Mouse (Mus musculus) spleen, adult 2 months (tissue): ENCODE measurements at regions not wholly inside any gene's neighbourhood (a gene's known extent, or its start where the extent isn't known, plus 50 kb on each side); places are given as distances from the start of the nearest gene placed in this dataset.

Source experiments
- DNase-seq, 2 experiments: peaks; one replicate each; pipeline versions ENCODE4 v3.0.0 to v3.0.0-alpha.2; 2012 to 2021; ENCODE audit warnings: low spot score in 2 of 2, low read depth in 1 of 2
- H3K27ac ChIP-seq: fragments of 200-500 bp; 2 replicates; pipeline ENCODE4 v1.5.1; 2012; ENCODE audit warnings: low read length, inconsistent platforms; ENCODE audit not compliant: insufficient read depth
- H3K27me3 ChIP-seq: fragments of 200-500 bp; 2 replicates; pipeline ENCODE4 v1.6.1; 2012; ENCODE audit warnings: mild to moderate bottlenecking, moderate library complexity, low read length, inconsistent platforms; ENCODE audit not compliant: control insufficient read depth, insufficient read depth
- H3K36me3 ChIP-seq: fragments of 200-500 bp; 2 replicates; pipeline ENCODE4 v1.6.1; 2012; ENCODE audit warnings: mild to moderate bottlenecking, low read length, inconsistent platforms; ENCODE audit not compliant: control insufficient read depth, insufficient read depth
- H3K4me1 ChIP-seq: fragments of 200-500 bp; 2 replicates; pipeline ENCODE4 v1.6.1; 2011; ENCODE audit warnings: inconsistent platforms; ENCODE audit not compliant: control insufficient read depth, insufficient read depth, insufficient read length
- H3K4me3 ChIP-seq: fragments of 200-500 bp; 2 replicates; pipeline ENCODE4 v1.5.1; 2011; ENCODE audit warnings: mild to moderate bottlenecking, inconsistent platforms; ENCODE audit not compliant: insufficient read depth, insufficient read length; ENCODE audit errors: extremely low read depth
- CTCF ChIP-seq: fragments of 200-500 bp; IDR thresholded peaks from 2 replicates; pipeline ENCODE4 v1.5.1; 2011; ENCODE audit warnings: mild to moderate bottlenecking, inconsistent platforms; ENCODE audit not compliant: insufficient read depth, insufficient read length, insufficient replicate concordance; ENCODE audit errors: extremely low read depth
- POLR2A ChIP-seq: fragments of 200-500 bp; IDR thresholded peaks from 2 replicates; pipeline ENCODE4 v1.6.1; 2011; ENCODE audit warnings: low read depth, low read length, inconsistent platforms
- WGBS: fragments of 180-500 bp; shearing (Covaris S2); methylation state at CpG from one replicate; pipeline ENCODE4 v1.1.7; 2018; 5-methylcytosine and 5-hydroxymethylcytosine counted together

DNA sequence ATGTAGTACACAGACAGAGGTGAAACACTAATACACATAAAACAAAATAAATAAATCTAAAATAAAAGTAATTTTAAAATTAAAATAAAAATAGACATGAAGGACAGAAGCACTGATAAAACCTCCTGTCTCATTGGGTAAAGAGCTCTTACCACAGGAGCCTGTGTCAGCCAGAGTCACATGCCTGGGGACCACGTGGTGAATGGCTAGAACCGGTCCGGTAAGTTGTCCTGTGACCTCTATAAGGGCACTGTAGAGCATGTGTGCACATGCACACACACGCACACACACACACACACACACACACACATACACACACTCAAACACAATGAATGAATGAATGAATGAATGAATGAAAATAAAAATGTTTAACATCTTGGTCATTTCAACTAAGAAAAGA is 89.8 kb upstream of the Slc45a1 start:
- WGBS = 98% methylated on average over 4 of the region's 4 CpGs
- H3K4me1 ChIP-seq = no peaks in the 10 kb centered on the region
- no peak overlapping the region for H3K4me3 ChIP-seq
- no peak for DNase-seq
- no peaks in the 10 kb centered on the region for H3K36me3 ChIP-seq
- no peak overlapping the region for H3K27ac ChIP-seq
- TF ChIP-seq POLR2A (no peak), CTCF (no peak)
- no peaks in the 10 kb centered on the region for H3K27me3 ChIP-seq

DNA sequence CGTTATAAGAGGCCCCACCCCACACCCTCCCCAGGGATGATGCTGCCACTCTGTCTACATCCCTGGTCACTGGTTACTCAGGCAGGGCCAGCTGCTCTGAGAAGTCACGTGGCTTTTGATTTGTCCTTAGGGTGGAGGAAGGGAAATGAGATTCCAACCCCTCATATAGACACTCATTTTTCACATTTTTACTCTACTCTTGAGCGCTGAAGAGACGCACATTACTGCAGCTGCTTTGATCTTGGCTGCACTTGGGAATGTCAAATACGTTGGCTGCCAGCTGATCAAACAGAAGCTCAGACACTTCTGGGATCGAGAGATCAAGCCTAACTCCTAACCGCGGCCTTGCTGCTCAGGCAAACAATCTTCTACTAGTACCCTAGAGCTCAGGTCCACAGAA is 88.2 kb upstream of the Slc45a1 start:
- 85% methylated on average over 8 of the region's 8 CpGs for WGBS
- Histone ChIP-seq H3K4me1 (no peaks in the 10 kb centered on the region), H3K36me3 (no peaks in the 10 kb centered on the region), H3K27me3 (no peaks in the 10 kb centered on the region), H3K27ac (no peak overlapping the region), H3K4me3 (no peak overlapping the region)
- no peak for DNase-seq
- TF ChIP-seq POLR2A (no peak), CTCF (no peak)

DNA sequence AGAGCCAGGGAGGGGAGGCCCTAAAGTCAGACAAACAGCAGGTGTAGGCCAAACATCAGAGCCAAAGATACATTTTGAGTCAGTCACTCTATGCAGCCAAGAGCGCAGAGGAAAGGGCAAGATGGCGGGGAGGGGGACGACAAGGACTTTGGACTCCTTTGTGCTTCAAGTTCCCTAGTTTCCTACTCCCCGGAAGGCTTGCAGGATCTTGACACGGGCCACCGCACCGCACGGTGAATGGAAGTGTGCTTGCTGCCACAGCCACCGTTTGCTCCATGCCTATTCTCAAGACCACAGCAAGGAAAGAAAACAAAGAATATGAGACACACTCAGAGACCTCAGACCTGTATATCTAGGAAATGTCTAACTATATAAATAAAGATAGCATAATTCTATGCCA is 86.8 kb upstream of the Slc45a1 start:
- no peak overlapping the region for H3K4me3 ChIP-seq
- H3K4me1 ChIP-seq = no peaks in the 10 kb centered on the region
- 93% methylated on average over 9 of the region's 9 CpGs for WGBS
- no peak for DNase-seq
- H3K36me3 ChIP-seq = no peaks in the 10 kb centered on the region
- no peak overlapping the region for H3K27ac ChIP-seq
- H3K27me3 ChIP-seq = no peaks in the 10 kb centered on the region
- TF ChIP-seq POLR2A (no peak), CTCF (no peak)

GRCm38 (mm10) chr4:150730061-150730812 is 78.3 kb upstream of the Slc45a1 start:
- Histone ChIP-seq H3K36me3 (no peaks in the 10 kb centered on the region), H3K27ac (no peak overlapping the region), H3K4me3 (no peak overlapping the region), H3K27me3 (no peaks in the 10 kb centered on the region), H3K4me1 (peaks cover 3% of the 10 kb centered on the region; the same call in 1 of the 2 replicates)
- 4% methylated on average over 12 of the region's 12 CpGs for WGBS
- DNase-seq = no peak
- no peak for TF ChIP-seq CTCF
- TF ChIP-seq POLR2A = no peak

DNA sequence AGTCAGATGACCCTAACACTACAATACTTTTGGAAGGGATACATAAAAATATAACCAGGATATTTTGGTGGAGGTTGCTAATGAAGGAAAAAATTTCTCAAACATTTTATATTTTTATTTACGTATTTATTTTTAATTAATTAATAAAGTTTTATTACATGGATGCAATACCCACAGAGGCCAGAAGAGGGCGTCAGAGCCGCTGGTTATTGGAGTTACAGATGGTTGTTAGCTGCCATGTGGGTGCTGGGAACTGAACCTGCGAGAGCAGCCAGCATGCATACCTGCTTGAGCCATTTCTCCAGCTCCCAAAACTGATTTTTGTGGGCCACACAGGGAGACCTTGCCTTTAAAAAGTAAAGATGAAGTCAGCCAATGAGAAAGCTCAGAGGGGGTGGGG is 74.6 kb upstream of the Slc45a1 start:
- H3K27me3 ChIP-seq = no peaks in the 10 kb centered on the region
- no peak for DNase-seq
- H3K36me3 ChIP-seq = no peaks in the 10 kb centered on the region
- H3K27ac ChIP-seq = no peak overlapping the region
- TF ChIP-seq POLR2A (no peak), CTCF (no peak)
- WGBS = 70% methylated on average over 4 of the region's 4 CpGs
- peaks cover 3% of the 10 kb centered on the region; the same call in 1 of the 2 replicates for H3K4me1 ChIP-seq
- H3K4me3 ChIP-seq = no peak overlapping the region

GRCm38 (mm10) chr4:150726136-150726480 is 74.1 kb upstream of the Slc45a1 start:
- Histone ChIP-seq H3K4me3 (no peak overlapping the region), H3K27ac (no peak overlapping the region), H3K27me3 (no peaks in the 10 kb centered on the region), H3K4me1 (peaks cover 3% of the 10 kb centered on the region; the same call in 1 of the 2 replicates), H3K36me3 (no peaks in the 10 kb centered on the region)
- WGBS = 91% methylated on average over 3 of the region's 3 CpGs
- no peak for DNase-seq
- TF ChIP-seq POLR2A = no peak
- TF ChIP-seq CTCF = no peak

DNA sequence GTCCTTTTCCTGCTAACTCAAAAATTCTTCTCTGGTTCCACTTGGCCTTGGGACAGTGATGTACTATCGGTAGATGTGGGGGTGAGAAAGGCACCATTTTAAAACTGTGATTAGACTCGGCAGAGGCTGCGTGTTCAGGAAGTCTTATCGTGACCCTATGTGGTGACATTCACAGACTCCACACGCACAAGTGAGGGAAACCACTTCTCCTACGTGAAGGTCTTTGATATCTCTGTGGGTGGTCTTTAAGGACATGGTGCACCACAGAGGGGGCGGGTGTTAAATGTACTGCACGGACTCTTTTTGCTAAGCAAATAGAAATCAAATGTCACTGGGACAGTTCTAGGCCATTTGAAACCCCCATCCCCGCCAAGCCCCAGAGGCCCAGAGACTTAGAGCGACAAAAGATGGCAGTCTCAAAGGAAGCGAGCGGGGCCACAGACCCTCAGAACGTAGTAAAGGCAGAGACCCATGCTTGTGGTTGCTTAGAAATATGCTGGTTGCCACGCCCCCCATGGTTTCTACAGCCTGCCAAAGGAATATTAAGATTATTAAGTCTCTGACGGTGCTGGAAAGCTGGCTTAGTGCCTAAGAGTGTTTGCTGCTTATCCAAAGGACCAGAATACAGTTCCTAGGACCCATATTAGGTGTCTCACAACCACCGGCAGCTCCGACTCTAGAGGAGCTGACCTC is 73.6 kb upstream of the Slc45a1 start:
- H3K27ac ChIP-seq = no peak overlapping the region
- WGBS = 69% methylated on average over 17 of the region's 17 CpGs

More for the DNA sequence above, 73.6 kb upstream of the Slc45a1 start:
- no peaks in the 10 kb centered on the region for H3K36me3 ChIP-seq
- TF ChIP-seq CTCF (no peak), POLR2A (no peak)
- no peaks in the 10 kb centered on the region for H3K27me3 ChIP-seq
- H3K4me1 ChIP-seq = peaks cover 3% of the 10 kb centered on the region; the same call in 1 of the 2 replicates
- DNase-seq = no peak
- H3K4me3 ChIP-seq = no peak overlapping the region
